Mouse (Mus musculus) stomach, postnatal 0 days (tissue): ENCODE data around the gene Tuba8. TPM values are rescaled to one million over a fixed set of nuclear protein-coding genes. Genes with fewer than 3 reads are reported as not detected.

ENCODE experiments used
- ATAC-seq: fragments of 200-750 bp; cut with Nextera tagmentation; 2 replicates; pipeline ENCODE4 v1.8.0; 2017; ENCODE audit not compliant: low FRiP score, low TSS enrichment
- DNase-seq: peaks from one replicate; pipeline ENCODE4 v3.0.0-alpha.2; 2016; ENCODE audit warnings: low spot score
- H3K27ac ChIP-seq: fragments of 300-500 bp; sonication (generic); replicated peaks from 2 replicates; pipeline ENCODE4 v1.5.1; 2014; ENCODE audit warnings: mild to moderate bottlenecking, control low read depth
- H3K27me3 ChIP-seq: fragments of 300-500 bp; sonication (generic); 2 replicates; pipeline ENCODE4 v1.6.1; 2014; ENCODE audit warnings: low read length; ENCODE audit not compliant: control insufficient read depth, insufficient read depth
- H3K36me3 ChIP-seq: fragments of 300-500 bp; sonication (generic); 2 replicates; pipeline ENCODE4 v1.6.1; 2014; ENCODE audit warnings: low read length, mixed read lengths; ENCODE audit not compliant: control insufficient read depth, insufficient read depth
- H3K4me1 ChIP-seq: fragments of 300-500 bp; sonication (generic); replicated peaks from 2 replicates; pipeline ENCODE4 v1.6.1; 2014; ENCODE audit warnings: antibody characterized with exemption; ENCODE audit not compliant: control insufficient read depth, insufficient read depth
- H3K4me2 ChIP-seq: fragments of 300-500 bp; sonication (generic); replicated peaks from 2 replicates; pipeline ENCODE4 v1.6.1; 2014; ENCODE audit warnings: low read depth, mild to moderate bottlenecking, control low read depth, moderate library complexity
- H3K4me3 ChIP-seq: fragments of 300-500 bp; sonication (generic); 2 replicates; pipeline ENCODE4 v1.5.1; 2014; ENCODE audit warnings: low read depth, low read length, control low read depth
- H3K9ac ChIP-seq: fragments of 300-500 bp; sonication (generic); 2 replicates; pipeline ENCODE4 v1.6.1; 2014; ENCODE audit warnings: mild to moderate bottlenecking, low read length, control low read depth, mixed read lengths
- H3K9me3 ChIP-seq: fragments of 300-500 bp; sonication (generic); 2 replicates; pipeline ENCODE4 v1.6.1; 2016; ENCODE audit warnings: low read length; ENCODE audit not compliant: control insufficient read depth
- CTCF ChIP-seq: IDR thresholded peaks from 2 replicates; pipeline ENCODE4 v1.5.1; 2016; ENCODE audit warnings: antibody characterized with exemption, low read depth, mild to moderate bottlenecking, moderate library complexity
- EP300 ChIP-seq: optimal IDR thresholded peaks from 2 replicates; pipeline ENCODE3; 2016; ENCODE audit warnings: antibody characterized with exemption
- WGBS: fragments of 180-500 bp; shearing (Covaris S2); extraction: QIAGEN DNeasy Blood & Tissue Kit; methylation state at CpG from one replicate; pipeline ENCODE4 v1.1.7; 2014; 5-methylcytosine and 5-hydroxymethylcytosine counted together
- polyA plus RNA-seq: library from polyadenylated mRNA; unstranded; fragments of >200 nt; fragmentation: Nextera tagmentation; extraction: Ambion mirVana; gene quantifications from 2 replicates; pipeline ENCODE4 v1.2.1, GENCODE M21; 2015

Tuba8 gene
- polyA plus RNA-seq, 1 experiment from 2014 or later, result 0.06 TPM

- H3K9ac ChIP-seq, result no peak overlapping the region
- ATAC-seq, result no peak
- H3K27me3 ChIP-seq, result no peaks in the 10 kb centered on the region
- no peak overlapping the region for H3K4me3 ChIP-seq
- no peak overlapping the region for H3K4me2 ChIP-seq
- 88% methylated on average over 10 of the region's 10 CpGs for WGBS
- DNase-seq, result no peak
- H3K4me1 ChIP-seq, result no peaks in the 10 kb centered on the region
- H3K27ac ChIP-seq, result no peak overlapping the region
- TF ChIP-seq CTCF (no peak), EP300 (no peak)
- H3K36me3 ChIP-seq, result no peaks in the 10 kb centered on the region
- H3K9me3 ChIP-seq, result no peaks in the 10 kb centered on the region
Observed at GRCm38 (mm10) chr6:121220181-121220580, 9.7 kb downstream of the Tuba8 start.

- DNase-seq, result no peak
- no peaks in the 10 kb centered on the region for H3K27me3 ChIP-seq
- no peak overlapping the region for H3K4me3 ChIP-seq
- no peak overlapping the region for H3K27ac ChIP-seq
- WGBS, result 65% methylated on average over 8 of the region's 8 CpGs
- no peak for TF ChIP-seq CTCF
- TF ChIP-seq EP300, result no peak
- no peaks in the 10 kb centered on the region for H3K9me3 ChIP-seq
- no peaks in the 10 kb centered on the region for H3K4me1 ChIP-seq
- H3K9ac ChIP-seq, result no peak overlapping the region
- ATAC-seq, result no peak
- no peaks in the 10 kb centered on the region for H3K36me3 ChIP-seq
- H3K4me2 ChIP-seq, result no peak overlapping the region
Observed at GRCm38 (mm10) chr6:121221876-121222597, 11.5 kb downstream of the Tuba8 start.

GRCm38 (mm10) chr6:121223001-121223400, 12.5 kb downstream of the Tuba8 start:
- WGBS, result 97% methylated on average over 14 of the region's 14 CpGs
- no peak for DNase-seq
- TF ChIP-seq CTCF (no peak), EP300 (no peak)

GRCm38 (mm10) chr6:121224067-121224466, 13.6 kb downstream of the Tuba8 start:
- no peaks in the 10 kb centered on the region for H3K36me3 ChIP-seq
- no peak for DNase-seq
- no peak overlapping the region for H3K27ac ChIP-seq
- ATAC-seq, result no peak
- 56% methylated on average over 5 of the region's 5 CpGs for WGBS
- H3K9me3 ChIP-seq, result no peaks in the 10 kb centered on the region
- TF ChIP-seq EP300 (no peak), CTCF (no peak)
- H3K4me2 ChIP-seq, result no peak overlapping the region
- no peak overlapping the region for H3K9ac ChIP-seq
- no peaks in the 10 kb centered on the region for H3K27me3 ChIP-seq
- no peak overlapping the region for H3K4me3 ChIP-seq
- no peaks in the 10 kb centered on the region for H3K4me1 ChIP-seq

More at GRCm38 (mm10) chr6:121223001-121223400, 12.5 kb downstream of the Tuba8 start:
- Histone ChIP-seq H3K27ac (no peak overlapping the region), H3K4me2 (no peak overlapping the region), H3K9me3 (no peaks in the 10 kb centered on the region), H3K4me1 (no peaks in the 10 kb centered on the region), H3K4me3 (no peak overlapping the region), H3K9ac (no peak overlapping the region), H3K27me3 (no peaks in the 10 kb centered on the region), H3K36me3 (no peaks in the 10 kb centered on the region)
- no peak for ATAC-seq

GRCm38 (mm10) chr6:121224993-121225392, 14.5 kb downstream of the Tuba8 start:
- Histone ChIP-seq H3K27ac (no peak overlapping the region), H3K9ac (no peak overlapping the region), H3K4me3 (no peak overlapping the region), H3K36me3 (no peaks in the 10 kb centered on the region), H3K9me3 (no peaks in the 10 kb centered on the region), H3K27me3 (no peaks in the 10 kb centered on the region), H3K4me2 (no peak overlapping the region), H3K4me1 (no peaks in the 10 kb centered on the region)
- ATAC-seq, result no peak
- WGBS, result 19% methylated on average over 6 of the region's 6 CpGs
- DNase-seq, result no peak
- no peak for TF ChIP-seq EP300
- TF ChIP-seq CTCF, result no peak

GRCm38 (mm10) chr6:121226043-121226442, 15.5 kb downstream of the Tuba8 start:
- Histone ChIP-seq H3K9me3 (no peaks in the 10 kb centered on the region), H3K4me2 (no peak overlapping the region), H3K36me3 (no peaks in the 10 kb centered on the region), H3K4me1 (no peaks in the 10 kb centered on the region), H3K4me3 (no peak overlapping the region), H3K27ac (no peak overlapping the region), H3K9ac (no peak overlapping the region), H3K27me3 (no peaks in the 10 kb centered on the region)
- 49% methylated on average over 4 of the region's 4 CpGs for WGBS
- no peak for DNase-seq
- TF ChIP-seq EP300, result no peak
- no peak for TF ChIP-seq CTCF
- ATAC-seq, result no peak
